Mouse (Mus musculus): ENCODE data around the gene Ffar4. TPM values are rescaled to one million over a fixed set of nuclear protein-coding genes. Genes with fewer than 3 reads are reported as not detected.

Gene Ffar4
- total RNA-seq, 2 experiments from 2014 or later: not detected

GRCm38 (mm10) chr19:38091512-38091985 is 5.3 kb upstream of the Ffar4 start:
- peak; percentile 41; the same call in 1 of the 2 replicates for ATAC-seq (replicated peaks; ENCODE audit: poor library complexity, severe bottlenecking)

GRCm38 (mm10) chr19:38096231-38096630 is 640 bp upstream of the Ffar4 start:
- ATAC-seq (replicated peaks; ENCODE audit: poor library complexity, severe bottlenecking): no peak

GRCm38 (mm10) chr19:38107871-38108270 is 11.0 kb downstream of the Ffar4 start:
- ATAC-seq (replicated peaks; ENCODE audit: poor library complexity, severe bottlenecking): no peak

- ATAC-seq (replicated peaks; ENCODE audit: poor library complexity, severe bottlenecking): peak; percentile 50; the same call in 1 of the 2 replicates
These were observed 12.8 kb downstream of the Ffar4 start for GRCm38 (mm10) chr19:38109506-38110242.

- ATAC-seq (replicated peaks; ENCODE audit: poor library complexity, severe bottlenecking): no peak
These were observed 14.2 kb downstream of the Ffar4 start for GRCm38 (mm10) chr19:38111056-38111455.

- ATAC-seq (replicated peaks; ENCODE audit: poor library complexity, severe bottlenecking): no peak
These were observed 15.7 kb downstream of the Ffar4 start for GRCm38 (mm10) chr19:38112575-38112974.

- ATAC-seq (replicated peaks; ENCODE audit: poor library complexity, severe bottlenecking): no peak
These were observed 18.1 kb downstream of the Ffar4 start for GRCm38 (mm10) chr19:38114834-38115491.

GRCm38 (mm10) chr19:38120123-38120760 is 23.4 kb downstream of the Ffar4 start:
- ATAC-seq (replicated peaks; ENCODE audit: poor library complexity, severe bottlenecking): peak; percentile 30; the same call in 1 of the 2 replicates

GRCm38 (mm10) chr19:38123921-38124320 is 27.1 kb downstream of the Ffar4 start:
- 0 out of 2 replicates have a peak, but pooled peaks have one; percentile 10 for ATAC-seq (replicated peaks; ENCODE audit: poor library complexity, severe bottlenecking)

- ATAC-seq (replicated peaks; ENCODE audit: poor library complexity, severe bottlenecking): peak; percentile 52
These were observed 27.7 kb downstream of the Ffar4 start for GRCm38 (mm10) chr19:38124401-38125218.

- ATAC-seq (replicated peaks; ENCODE audit: poor library complexity, severe bottlenecking): no peak
These were observed 28.3 kb downstream of the Ffar4 start, which contains the start of gene Rbp4 for GRCm38 (mm10) chr19:38125219-38125610. TSS of gene Rbp4 (minus strand) at chr19:38125281.

GRCm38 (mm10) chr19:38126656-38127055 is 29.8 kb downstream of the Ffar4 start:
- ATAC-seq (replicated peaks; ENCODE audit: poor library complexity, severe bottlenecking): no peak

- ATAC-seq (replicated peaks; ENCODE audit: poor library complexity, severe bottlenecking): no peak
These were observed 35.6 kb downstream of the Ffar4 start, which contains the start of gene Pde6c for GRCm38 (mm10) chr19:38132481-38132880. TSS of gene Pde6c (plus strand) at chr19:38132781.

- ATAC-seq (replicated peaks; ENCODE audit: poor library complexity, severe bottlenecking): no peak
These were observed 37.1 kb downstream of the Ffar4 start for GRCm38 (mm10) chr19:38133986-38134385.

- ATAC-seq (replicated peaks; ENCODE audit: poor library complexity, severe bottlenecking): peak; percentile 44
These were observed 37.9 kb downstream of the Ffar4 start for GRCm38 (mm10) chr19:38134806-38135205.

- peak; percentile 91 for ATAC-seq (replicated peaks; ENCODE audit: poor library complexity, severe bottlenecking)
These were observed 46.8 kb downstream of the Ffar4 start for GRCm38 (mm10) chr19:38143540-38144271.

GRCm38 (mm10) chr19:38156243-38156642 is 59.4 kb downstream of the Ffar4 start:
- no peak for ATAC-seq (replicated peaks; ENCODE audit: poor library complexity, severe bottlenecking)

- no peak for ATAC-seq (replicated peaks; ENCODE audit: poor library complexity, severe bottlenecking)
These were observed 64.9 kb downstream of the Ffar4 start for GRCm38 (mm10) chr19:38161648-38162354.

Data from granulocyte monocyte progenitor cell, adult 5-6 weeks (primary cell).